Mouse (Mus musculus) right cerebral cortex, postnatal 25 days (tissue): Measurements from ENCODE around the gene Lekr1.
"Not testable (repeated sequence)": the region's sequence is repeated elsewhere in the genome, so short reads cannot be mapped to it uniquely, and the experiment has no call there.

Source experiments
- DNase-seq: peaks from one replicate; pipeline ENCODE4 v3.0.0; 2022

The Lekr1 gene

GRCm38 (mm10) chr3:65769666-65770065 is 103.6 kb downstream of the Lekr1 start:
- not testable (repeated sequence) for DNase-seq

DNA sequence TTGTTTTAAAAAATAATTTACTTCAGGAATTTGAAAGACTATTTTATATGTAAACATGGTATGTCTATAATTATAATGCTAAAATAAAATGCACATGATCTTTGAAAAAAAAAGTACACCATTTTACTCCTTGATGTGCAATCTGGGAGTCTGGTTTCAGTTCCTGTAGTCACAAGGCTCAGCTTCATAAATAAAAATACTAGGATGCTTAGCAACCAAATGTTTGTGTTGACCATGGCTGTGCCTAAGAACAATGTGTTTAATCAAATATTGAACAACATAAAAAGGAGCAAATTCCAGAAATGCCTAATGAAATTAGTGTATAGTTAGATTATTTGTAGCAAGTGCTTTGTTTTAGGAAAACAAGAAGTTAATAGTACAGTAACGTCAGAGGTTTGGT is 107.9 kb downstream of the Lekr1 start:
- DNase-seq, result no peak

DNA sequence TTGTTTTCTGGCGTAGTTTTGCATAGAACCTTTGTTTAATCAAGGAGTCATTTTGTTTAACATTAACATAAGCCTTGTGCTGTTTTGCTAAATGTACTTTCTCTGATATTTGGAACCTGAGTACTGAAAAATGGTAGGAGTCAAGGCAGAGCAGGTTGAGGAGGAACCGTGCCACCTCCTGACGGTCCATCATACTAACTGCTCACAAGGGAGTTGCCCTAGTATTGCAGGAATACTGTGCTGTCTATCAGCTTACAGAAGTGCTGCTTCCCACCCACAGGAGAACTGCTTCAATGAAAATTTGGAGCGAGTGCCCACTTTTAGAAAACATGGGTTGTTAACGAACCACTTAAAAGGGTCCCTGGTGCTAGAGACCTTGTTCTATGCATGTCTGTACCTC is 109.1 kb downstream of the Lekr1 start:
- DNase-seq, result no peak

DNA sequence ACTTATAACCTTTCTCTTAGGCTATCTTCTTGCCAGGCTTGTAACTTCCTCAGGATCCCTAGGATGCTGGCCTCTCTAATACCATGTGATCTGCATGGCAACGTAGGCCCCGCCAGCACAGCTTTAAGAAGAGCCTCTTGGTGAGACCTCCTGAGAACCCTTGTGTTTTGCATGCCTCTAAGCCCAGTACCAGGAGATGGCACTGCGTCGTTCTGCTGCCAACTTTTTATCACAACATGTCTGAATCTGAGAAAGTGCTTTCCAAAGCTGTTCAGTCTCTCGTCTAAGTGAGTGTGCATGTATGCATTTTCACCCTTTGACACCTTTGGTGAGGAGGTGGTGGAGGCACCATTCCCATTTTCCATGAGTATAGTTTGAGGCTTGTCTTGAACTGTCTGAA is 116.2 kb downstream of the Lekr1 start:
- no peak for DNase-seq

DNA sequence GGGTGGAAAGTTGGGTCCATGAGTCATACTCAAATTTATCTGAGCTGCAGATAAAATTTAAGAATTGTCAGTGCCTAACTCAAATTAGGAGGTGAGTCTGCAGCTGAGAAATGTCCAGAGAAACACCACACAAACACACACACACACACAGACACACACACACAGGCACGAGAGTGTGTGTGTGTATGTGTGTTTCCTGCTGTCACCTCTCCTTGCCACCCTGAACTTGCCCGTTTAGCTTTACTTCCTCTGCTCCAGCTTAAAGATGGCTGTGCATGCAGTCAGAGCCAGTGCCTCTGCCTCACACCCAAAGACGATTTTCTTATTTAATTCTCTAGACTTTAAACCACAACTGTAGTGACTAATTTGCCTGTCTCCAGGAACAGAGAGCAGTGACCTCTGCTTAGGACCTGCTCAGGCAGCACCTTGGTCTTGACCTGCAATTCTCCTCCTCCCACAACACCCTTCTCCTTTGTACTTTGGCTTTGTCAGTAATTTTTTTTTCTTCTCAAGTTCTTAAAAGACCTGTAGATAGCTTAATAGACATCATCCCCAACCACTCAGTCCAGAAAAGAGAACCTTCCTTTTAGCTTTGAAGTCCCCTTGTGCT is 124.2 kb downstream of the Lekr1 start:
- DNase-seq, result no peak

- DNase-seq, result no peak
Observed at GRCm38 (mm10) chr3:65793561-65793960, 127.5 kb downstream of the Lekr1 start.

DNA sequence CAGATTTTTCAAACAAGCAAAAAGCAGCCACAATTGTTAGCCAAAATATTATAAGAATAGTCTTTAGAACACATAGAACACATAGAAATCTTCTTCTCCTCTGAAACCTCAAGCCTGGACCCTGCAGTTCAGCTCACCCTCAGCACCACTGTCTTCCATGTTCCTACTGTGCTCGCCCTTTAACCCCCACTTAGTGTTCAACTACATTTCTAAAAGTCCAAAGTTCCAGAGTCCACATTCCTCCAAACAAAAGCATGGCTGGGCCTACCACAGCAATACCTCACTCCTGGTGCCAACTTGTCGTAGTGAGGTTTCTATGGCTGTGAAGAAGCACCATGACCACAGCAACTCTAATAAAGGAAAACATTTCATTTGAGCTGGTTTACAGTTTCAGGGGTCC is 128.7 kb downstream of the Lekr1 start:
- DNase-seq, result no peak

GRCm38 (mm10) chr3:65797345-65798137 is 131.5 kb downstream of the Lekr1 start:
- DNase-seq, result no peak

DNA sequence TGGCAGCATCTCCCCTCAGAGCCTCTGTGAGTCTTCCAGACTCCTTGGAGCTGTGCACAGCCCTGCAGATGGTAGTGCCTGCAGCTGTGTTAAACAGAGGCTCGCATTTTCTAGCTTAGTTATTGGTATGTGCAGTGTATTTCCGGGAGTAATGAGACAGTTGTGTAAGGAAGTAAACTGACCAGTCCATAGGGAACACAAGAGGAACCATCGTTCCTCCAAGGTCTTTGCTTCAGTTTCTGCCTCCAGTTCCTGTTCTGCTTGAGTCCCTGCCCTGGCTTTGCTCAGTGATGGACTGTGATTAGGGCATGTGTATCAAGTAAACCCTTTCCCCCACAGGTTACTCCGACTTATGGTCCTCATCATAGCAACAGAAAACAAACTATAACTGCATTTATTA is 134.9 kb downstream of the Lekr1 start:
- DNase-seq, result no peak

DNA sequence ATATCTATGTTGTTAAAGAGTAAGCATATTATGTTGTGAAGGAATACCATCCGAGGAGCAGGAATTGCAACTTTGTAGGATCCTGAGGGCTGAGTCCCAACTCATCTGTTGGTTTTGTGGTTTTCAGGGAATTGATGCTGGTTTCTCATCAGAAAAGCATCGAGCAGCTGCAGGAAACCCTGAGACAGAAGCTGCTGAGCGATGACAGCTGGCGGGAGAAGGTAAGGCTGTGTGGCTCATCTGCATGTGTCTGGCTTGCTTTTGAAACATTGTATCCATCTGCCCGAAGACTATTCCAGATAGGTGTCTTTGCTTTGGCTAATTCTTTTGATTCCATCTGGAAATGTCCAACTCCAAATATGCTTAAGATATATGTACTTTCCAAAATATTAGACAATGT is 136.2 kb downstream of the Lekr1 start:
- no peak for DNase-seq

DNA sequence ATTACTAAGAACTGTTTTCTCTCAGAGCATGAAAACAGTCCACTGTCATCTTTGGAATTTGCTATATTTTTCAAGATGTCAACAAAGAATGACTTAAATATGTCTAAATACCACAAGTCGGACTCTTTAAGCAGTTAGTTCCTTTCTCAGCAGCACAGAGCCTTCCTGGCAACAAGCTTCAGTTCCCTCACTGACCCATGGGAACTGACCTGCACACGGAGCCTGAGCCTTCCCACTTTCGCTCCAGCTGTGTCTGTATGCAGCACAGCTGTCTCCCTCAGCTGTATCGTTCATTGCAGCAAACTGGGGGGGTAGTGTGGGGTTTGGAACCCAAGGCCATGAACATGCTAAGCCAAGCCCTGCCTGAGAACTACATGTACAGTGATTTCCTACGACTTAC is 136.8 kb downstream of the Lekr1 start:
- no peak for DNase-seq

DNA sequence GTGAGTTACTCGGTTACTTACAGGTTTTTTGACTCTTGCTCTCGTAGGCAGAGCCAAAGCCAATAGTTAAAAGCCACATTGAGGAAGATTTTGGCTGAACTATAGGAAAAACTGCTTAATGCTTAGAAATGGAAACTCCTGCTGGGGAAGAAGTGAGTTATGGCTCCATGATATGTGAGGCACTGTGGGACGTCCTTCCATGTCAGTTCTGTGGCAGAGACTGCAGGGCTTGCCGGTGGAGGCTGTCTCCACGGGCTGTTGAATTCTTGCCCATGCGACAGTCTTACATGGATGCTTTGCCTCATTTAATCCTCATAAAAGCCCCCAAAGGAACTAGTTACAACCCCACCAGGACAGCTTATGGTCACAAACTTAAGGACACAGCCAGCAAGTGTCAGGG is 148.9 kb downstream of the Lekr1 start:
- no peak for DNase-seq

- DNase-seq, result no peak
Observed at GRCm38 (mm10) chr3:65816012-65816411, 150.0 kb downstream of the Lekr1 start.

- no peak for DNase-seq
Observed at GRCm38 (mm10) chr3:65818597-65818996, 152.6 kb downstream of the Lekr1 start.

- DNase-seq, result no peak
Observed at GRCm38 (mm10) chr3:65819841-65820240, 153.8 kb downstream of the Lekr1 start.

DNA sequence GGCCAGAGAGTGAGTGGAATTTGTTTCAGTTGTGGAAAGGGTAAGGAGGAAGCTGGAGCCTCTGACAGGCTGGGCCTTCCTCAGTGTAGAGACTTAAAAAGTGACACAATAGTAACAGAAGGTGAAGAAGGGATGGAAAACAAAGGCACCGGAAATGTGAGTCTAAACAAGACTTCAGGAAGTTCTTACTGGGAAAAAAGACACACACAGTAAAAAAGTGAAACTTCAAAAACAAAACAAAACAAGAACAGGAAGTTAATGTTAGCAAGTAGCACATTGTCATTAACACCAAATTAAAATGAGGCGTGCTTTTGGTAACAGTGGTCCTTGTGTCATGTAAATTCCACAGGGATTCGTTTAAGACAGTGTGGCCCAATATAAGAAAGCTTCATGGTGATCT is 158.9 kb downstream of the Lekr1 start:
- DNase-seq, result no peak

- DNase-seq, result no peak
Observed at GRCm38 (mm10) chr3:65826716-65827115, 160.7 kb downstream of the Lekr1 start.

GRCm38 (mm10) chr3:65827400-65827799 is 161.4 kb downstream of the Lekr1 start:
- no peak for DNase-seq

DNA sequence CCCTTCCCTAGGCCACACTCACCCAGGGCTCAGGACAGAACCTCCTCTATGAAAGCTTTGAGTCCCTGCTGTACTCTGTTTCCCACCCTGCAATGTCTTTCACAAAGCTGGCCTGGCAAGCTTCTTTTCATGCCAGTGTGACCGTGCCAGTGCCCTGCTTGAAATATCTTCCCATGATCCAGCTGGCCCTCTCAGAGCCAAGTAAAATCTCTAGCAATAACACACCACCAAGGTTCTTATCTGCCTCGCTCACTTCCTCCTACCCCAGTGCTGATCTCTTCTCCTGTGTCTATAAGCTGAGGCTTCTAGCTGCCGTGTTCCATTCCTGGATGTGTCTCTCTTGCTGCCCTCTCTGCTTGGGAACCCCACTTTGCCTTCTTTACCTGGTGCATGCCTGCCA is 162.0 kb downstream of the Lekr1 start:
- DNase-seq, result no peak

DNA sequence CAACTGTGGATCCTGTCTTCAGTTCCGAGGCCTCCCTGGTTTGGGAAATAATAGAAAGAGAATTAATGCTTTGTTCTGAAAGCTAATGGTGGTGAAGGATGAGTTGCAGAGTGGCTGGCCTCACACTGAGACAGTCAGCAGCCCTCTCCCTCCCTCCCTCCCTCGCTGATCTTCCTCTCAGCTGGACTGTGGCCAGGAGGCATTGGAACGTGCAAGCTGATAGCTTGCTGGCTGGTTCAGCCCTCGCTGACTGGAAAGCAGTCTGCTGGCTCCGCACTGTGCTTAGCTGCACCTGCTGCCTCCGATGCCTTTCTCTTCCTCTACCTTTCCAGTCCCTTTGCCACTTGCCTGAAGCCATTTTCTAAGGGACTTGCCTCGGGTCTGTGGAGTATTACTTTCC is 163.2 kb downstream of the Lekr1 start:
- DNase-seq, result no peak

DNA sequence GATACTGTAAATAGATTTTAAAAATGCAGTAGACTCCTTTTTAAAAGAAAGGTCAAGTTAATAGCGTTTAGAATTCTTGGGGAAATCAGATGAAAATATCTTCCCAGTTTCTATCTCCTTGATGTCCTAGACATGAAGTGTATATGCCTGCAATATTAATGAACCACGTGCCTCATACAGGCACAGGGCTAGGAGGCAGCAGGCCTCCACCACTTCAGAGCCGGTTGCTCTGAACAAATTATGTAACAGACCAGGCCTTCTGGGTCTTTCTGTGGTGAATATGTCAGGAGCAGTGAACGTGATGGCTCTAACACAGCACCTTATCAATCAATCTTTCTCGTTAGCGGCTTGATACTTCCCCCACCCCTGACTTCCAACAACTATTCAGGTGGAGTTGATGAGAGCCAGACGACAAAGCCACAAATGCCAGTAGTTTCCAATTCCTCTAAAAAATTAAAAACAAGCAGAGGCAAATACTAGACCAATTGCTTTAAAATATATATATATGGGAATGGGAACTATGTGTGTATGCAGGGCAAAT is 164.0 kb downstream of the Lekr1 start:
- DNase-seq, result no peak

DNA sequence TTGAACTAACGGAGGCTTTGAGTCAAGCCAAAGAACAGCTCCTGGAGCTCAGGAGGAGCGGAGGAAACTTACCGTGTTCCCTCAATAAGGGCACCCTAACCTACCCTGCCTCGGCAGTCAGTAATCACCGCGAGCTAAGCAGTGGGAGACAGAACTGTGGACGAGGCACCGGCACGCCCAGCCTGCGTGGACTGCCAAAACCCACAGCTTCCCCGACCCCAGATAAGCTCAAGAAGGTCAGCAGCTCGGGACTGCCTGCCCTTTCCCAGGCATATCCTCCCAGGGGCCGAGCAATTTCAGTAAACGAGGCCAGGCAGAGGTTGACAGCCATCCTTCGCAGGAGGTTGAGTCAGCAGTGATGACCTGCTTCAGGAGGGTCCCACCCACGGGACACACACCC is 164.8 kb downstream of the Lekr1 start:
- DNase-seq, result no peak

- DNase-seq, result no peak
Observed at GRCm38 (mm10) chr3:65832398-65832797, 166.4 kb downstream of the Lekr1 start.

GRCm38 (mm10) chr3:65836435-65836834 is 170.4 kb downstream of the Lekr1 start:
- DNase-seq, result no peak

DNA sequence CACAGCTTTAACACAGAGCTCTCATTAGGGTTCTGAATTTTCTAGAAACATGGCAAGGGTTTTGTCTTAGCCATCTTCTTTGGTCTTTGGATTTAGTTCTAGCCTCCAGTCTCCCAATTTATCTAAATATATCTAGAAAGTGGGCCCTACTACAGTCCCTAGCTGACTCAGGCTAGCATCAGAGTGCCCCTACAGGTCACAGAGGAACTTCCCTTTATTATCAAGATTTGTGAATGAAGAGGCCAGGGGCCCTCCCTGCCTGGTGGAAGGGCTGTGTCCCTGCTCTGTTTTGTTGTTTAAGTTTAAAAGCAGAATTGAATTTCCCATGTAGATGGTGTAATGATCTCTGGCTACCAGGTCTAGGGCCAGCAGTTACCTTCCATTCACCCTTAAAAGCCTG is 173.6 kb downstream of the Lekr1 start:
- DNase-seq, result no peak
